Mouse (Mus musculus) frontal cortex, postnatal 25 days (tissue): Measurements from ENCODE around the gene Ly6f.
"Not testable (repeated sequence)": the region's sequence is repeated elsewhere in the genome, so short reads cannot be mapped to it uniquely, and the experiment has no call there.

Experiments used
- DNase-seq, 2 experiments: peaks; one replicate each; pipeline ENCODE4 v3.0.0; 2022; ENCODE audit warnings: low spot score in 2 of 2

Ly6f gene

DNA sequence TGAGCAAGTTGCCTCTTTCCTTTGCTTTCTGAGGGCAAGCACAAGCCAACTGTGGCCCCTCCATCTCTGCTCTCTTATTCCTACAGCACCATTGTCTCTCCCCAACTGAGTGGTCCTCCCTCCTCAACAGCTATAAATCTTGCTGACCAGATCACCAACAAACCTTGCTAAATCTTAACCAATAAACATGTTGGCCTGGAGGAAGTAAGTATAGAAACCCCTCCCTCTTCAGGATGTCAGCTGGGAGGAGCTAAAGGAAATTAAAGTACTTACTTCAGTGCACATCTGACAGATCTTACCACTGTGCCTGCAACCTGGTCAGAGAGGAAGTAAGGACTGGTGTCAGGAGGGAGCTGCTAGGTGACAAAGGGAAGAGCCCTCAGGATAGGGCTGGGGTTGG lies at the start of gene Ly6f:
TSS of gene Ly6f (plus strand) at position 301 of the 400 bp plus-strand sequence.
- DNase-seq, result no peak

DNA sequence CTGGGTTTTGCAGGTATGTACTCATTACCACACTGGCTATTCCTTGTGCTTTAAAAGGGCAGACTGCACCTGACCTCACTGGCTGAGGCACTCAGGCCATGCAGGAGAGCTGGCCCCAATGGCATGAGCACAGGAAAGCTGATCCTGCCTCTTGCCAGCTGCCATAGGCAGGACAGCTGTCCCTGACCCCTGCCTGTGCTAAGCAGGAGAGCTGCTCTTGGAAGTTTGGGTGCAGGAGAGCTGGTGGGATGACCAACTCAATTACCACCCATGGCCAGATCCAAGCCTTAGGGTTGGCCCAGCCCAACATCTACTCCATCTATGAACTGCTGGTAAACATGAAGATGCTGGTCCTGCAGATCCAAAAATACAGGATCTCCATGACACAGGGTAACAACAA lies 46.3 kb upstream of the Ly6f start:
- no peak for DNase-seq

DNA sequence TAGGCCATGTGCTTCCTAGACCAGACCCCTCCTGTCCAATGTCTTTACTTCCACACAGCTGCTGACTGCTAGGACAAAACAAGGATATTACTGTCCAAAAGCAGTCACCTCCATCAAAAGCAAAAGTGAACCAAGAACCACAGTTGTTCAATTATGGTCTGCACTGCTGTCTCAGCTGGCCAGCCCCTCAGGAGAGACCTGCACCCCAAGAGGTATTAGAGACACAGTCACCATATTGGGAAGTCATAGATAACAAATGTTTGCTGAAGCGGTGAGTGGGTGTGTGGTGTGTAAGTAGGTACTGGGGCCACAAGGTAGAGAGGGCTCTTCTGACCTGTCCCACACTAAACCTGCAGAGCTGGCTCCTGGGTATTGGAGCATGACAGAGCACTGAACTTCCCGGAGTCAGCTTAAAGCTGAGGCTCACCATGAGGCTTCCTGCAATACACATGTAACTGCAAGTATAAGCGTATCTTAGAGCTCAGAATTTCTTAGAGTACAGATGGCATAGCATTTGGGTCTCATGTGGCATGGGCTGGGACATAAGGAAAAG lies 30.4 kb upstream of the Ly6f start:
- no peak for DNase-seq

DNA sequence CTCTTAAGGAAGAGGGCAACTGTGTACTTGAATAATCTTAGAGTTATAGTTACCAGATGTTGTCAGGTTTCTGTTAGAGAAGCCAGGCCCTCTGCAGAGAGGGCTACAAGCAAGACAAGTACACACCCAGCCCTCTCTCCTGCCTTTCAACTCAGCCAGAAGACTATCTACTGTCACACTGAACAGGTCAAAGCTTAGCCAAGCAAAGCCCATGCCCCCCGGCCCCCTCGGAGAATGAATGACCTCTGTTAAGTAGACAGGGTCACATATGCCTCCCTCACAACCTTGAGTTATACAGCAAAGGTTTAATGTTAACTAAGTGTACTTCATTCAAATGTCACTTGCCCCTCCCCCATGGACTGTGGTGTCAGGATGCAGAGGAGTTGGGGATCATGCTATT lies 27.7 kb upstream of the Ly6f start:
- no peak for DNase-seq

DNA sequence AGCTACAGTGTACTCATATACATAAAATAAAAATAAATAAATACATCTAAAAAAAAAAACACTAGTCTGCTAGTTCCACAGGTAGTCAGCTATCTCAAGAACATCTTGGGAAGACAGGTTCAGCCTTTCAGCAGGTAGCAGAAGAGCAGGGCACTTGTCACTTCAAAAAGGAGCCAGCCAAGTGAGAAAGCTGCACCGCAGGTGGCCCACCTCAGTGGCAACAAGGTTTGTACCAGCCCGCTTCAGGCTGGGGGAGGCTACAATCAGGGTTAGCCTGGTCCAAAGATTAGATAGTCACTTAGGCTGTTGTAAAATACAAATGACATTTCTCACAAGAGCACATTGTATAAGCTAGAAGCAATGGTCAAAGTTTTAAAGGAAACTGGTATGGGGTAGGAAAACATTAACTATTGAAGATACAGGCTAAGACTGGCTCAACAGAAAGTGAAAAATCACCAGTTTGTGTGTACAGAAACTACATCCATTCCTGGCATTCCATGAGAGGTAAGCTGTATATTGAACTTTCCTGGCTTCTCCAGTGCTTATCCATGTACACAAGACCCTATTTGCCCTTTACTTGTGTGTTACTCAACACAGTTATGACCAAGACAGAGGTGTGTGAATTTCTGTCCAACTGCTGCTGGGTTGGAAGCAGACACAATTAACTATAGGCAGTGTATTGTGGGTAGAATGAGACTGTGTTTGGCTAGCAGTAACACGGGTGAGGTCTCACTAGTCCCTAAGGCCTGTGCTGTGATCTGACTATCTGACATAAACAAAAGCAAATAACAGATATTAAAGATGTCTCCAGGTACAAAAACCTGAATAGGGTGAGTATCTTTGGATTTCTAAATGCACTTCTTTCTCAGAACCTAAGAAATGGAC lies 25.2 kb upstream of the Ly6f start:
- DNase-seq, result no peak

DNA sequence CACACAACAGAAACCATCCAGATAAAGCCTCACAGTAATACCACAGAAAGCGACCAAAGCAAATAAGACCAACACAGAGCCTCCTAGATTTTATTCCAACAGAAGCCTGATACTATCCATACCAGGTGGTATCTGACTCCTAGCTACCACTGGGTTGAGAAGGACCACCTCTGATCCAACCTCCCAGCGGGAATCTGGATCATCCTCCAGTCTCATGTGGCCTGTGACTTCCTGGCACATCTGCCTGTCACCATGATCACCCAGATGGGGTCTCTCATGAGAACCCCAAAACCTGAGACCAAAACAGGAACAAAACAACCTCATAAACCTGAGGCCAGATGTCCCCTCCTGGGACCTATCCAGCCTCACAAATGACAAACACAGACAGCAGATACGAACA lies 13.6 kb upstream of the Ly6f start:
- no peak for DNase-seq

DNA sequence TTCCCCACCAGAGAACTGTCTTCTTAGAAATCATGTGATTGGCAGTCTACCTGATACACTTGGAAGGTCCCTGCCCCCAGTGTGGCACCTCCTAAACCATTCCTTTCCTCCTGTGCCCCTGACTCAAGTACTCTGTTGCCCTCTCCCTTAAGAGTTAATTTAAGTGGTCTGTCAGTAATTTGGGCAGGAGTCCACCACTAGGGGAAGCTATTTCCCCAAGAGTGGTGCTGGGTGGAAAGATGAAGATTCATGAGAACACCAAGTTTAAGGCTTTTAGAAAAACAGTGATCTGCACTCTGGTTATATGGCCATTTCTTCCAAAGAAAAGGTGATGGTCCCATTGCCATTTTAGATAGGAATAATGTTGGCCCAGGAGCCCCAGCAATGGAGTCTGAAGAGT lies 2.4 kb upstream of the Ly6f start:
- DNase-seq, result no peak

DNA sequence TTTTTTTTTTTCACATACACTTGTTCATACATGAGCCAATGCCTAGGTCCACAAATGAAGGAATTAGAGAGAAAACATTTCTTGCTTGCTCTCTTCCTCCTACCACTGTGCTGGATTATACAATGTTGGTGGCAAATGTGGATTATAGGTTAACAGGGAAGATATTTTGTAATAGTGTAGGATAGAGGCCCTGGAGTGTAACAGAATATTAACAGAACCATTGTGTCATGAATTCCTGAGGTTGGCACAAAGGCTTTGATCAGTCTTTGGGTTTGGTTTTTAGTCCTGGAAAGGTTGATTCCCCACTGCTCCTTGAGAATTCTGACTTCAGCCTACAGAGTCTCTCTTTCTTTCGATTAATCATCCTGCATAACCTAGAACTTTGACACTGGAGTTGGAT lies 1.6 kb upstream of the Ly6f start:
- DNase-seq, result no peak

DNA sequence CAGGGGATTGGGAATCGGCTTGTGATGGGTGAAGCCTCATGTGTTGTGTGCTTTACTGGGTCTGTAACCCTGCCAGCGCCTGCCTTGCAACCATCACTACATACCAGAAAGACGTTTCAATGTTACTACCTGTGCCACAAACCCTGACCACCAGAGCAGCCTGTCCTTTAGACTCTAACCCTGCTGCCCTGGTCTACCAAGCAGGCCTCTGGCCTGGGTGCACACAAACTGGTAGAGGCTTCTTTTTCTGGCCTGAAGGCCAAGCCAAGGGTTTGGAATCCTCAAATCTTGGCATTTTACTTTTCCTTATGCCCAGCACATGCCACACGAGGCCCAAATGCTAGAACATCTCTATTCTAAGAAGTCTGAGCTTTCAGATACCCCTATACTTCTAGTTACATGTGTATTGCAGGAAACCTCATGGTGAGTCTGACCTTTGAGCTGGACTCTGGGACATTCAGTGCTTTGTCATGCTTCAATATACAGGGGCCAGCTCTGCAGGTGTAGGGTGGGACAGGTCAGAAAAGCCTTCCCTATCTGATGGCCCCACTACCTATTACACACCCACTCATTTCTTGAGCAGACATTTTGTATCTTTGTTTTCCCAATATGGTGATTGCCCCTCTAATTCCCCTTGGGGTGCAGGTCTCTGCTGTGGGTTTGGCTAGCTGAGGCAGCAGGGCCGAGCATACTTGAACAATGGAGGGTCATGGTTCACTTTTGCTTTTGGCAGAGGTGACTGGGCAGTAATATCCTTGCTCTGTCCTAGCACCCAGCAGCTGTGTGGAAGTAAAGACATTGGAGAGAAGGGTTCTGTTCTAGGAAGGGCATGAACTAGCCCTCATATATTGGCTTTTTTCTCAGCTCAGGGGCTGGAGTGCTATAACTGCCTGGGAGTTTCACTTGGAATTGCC lies 952 bp downstream of the Ly6f start:
- DNase-seq, result no peak

DNA sequence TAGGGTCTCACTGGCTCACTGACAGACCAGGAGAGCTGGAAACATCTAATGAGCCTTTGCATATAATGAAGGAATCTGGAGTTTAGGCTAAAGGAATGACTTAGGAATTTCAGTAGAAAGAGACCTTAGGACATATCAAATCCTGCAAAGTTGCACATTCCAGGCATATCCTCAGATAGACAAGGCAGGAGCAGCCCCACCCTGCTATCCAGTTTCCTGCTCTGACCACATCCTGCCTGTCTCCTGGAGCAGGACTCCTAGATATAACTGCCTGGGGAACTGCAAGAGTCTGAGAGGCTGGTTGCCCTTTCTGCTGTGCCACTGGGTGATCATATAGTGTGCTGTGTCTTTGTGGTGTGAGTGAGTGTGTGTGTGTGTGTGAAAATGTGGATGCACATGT lies 1.9 kb downstream of the Ly6f start:
- no peak for DNase-seq

DNA sequence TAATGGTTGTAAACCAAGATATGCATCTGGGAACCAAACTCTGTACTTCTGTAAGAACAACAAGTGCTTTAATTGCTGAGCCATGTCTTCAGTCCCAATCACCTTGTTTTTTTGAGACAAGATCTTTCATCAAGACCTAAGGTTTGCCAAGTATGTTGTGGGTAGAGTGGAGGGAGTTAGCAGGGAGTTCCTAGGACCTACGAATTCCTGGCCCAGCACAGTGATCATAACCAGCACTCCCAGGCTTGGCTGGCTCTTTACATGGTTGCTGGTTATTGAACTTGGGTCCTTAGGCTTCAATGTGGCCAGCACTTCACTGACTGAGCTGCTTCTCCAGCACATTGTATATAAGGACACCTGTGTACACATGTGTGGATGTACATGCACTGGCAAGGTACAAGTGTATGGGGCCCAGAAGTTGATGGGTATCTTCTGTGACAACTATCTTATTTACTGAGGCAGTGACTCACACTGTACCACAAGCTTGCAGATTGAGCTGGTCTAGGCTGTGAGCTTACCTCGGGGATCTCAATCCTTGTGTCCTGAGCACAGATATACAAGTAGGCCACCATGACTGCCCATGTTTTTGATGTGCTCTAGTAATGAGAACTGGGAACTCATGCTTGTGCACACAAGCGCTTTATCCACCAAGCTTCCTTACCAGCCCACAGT lies 2.6 kb downstream of the Ly6f start:
- no peak for DNase-seq

DNA sequence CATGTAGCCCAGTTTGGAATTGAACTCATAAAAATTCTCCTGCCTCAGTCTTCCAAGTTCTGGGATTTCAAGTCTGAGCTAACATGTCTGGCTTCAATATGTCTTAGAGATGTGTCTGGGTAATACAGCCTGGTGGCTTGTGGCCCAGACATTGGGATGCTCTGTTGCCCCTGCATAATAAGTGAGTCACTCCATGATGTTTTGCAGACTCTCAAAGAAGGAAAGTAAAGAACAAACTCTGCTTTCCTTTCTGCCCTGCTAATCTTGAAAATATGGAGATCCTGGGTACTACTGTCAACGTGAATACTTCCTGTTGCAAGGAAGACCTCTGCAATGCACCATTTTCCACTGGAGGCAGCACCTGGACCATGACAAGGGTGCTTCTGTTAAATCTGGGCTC lies 3.2 kb downstream of the Ly6f start:
- DNase-seq, result no peak

DNA sequence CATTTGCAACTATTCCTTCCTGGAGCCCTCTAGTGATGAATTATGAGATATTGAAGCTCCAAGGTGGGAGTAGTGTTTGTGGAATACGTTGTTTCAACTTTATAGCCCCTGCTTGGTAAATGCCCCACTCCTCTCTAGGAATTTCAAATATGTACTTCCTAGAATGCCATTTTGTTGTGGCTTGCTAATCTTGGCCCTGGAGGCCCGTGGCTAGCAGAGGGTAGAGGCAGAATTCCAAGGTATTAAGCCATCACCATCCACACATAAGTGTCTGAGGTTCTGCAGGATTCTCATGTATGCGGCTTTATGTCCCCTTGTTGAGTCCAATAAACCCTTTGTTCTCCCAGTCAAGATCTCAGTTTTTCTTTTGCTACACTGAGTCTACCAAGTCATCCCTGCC lies 3.7 kb downstream of the Ly6f start:
- no peak for DNase-seq

DNA sequence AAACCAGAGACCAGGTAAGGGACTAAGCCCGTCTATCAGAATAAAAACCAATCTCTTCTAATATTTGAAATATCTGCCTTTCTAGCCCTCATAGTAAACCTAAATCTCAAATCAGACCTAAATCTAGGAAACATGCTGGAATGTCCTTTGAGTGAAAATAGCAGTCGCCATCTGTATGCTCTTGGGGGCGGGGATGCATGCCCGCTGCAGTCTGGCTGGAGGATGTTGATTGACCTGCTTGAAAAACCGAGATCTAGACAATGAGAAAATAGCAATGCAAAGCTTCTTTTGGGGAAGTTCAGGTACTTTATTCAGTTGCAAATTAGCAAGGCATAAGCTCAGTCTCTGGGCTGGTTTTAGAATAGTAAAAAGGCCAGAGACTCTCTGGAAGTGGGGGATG lies 13.8 kb downstream of the Ly6f start:
- not testable (repeated sequence) for DNase-seq

DNA sequence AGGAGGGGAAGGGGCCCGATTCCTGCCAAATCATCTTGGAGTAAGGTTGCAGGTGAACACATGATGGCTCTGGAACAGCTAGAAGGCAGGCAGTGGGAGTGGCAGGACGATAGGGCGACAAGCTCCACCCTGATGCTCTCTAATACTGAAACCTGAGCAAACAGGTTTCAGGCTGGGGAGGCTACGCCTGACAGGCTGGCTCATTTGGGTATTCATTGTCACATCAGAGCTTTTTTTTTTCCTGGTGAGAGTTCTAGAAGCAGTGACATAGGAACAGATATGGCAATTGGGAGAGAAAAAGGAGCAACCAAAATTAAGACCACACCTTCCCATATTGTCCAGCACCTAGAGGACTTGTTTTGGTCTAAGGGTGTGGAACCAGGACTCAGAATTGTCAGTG lies 18.3 kb downstream of the Ly6f start:
- not testable (repeated sequence) for DNase-seq

DNA sequence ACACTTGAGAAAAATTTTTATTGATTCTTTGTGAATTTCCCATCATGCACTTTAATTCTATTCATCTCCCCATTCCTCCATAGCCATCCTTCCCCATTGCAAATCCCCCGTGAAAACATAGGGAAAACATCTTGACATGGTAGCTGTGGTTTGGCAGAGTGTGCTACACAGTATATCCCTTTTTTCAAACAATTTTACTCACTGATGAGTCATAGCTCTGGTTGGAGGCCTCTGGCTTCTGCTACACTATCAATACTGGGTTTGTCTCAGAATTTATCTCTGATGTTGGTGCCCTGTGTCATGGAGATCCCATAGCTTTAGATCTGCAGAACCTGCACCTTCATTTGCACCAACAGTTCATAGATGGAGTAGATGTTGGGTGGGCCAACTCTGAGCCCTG lies 24.2 kb downstream of the Ly6f start:
- no peak for DNase-seq

DNA sequence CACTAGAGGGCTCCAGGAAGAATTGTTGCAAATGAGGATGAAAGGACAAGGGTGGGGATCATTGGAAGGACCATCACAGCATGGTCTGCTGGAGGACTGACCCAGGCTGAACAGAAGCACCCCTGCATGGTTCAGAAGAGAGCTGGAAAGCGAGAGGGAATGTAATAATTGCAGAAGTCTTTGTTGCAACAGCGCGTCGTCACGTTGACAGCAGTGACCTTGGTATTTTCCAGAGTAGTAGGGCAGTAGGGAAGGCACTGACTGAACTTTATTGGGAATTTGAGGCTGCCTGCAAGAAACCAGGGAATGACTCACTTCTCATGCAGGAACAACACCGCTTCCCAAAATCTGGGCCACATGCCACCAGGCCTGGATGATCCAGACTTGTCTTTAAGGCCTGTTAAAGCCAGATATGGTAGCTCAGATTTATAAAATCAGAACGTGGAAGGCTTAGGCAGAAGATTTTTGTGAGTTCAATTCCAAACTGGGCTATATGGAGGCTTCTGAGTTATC lies 25.7 kb downstream of the Ly6f start:
- DNase-seq, result no peak

DNA sequence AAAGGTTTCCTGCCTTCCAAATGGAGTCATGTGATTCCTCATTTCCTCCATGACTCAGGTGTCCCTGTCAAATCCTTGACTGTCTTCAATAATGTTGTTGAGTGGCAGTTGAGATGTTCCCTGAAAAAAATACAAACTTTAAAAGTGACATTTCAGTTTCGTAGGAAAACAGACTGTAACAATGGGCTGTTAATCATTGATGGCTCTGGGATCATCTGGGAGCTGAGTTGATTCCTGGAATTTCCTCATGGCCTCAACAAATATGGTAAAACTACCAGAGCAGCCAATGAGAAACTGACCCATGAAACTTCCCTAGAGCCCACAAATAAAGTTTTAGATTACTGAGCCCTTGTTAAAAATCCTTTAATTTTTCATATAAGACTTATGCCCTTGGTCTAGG lies 37.9 kb downstream of the Ly6f start:
- no peak for DNase-seq

DNA sequence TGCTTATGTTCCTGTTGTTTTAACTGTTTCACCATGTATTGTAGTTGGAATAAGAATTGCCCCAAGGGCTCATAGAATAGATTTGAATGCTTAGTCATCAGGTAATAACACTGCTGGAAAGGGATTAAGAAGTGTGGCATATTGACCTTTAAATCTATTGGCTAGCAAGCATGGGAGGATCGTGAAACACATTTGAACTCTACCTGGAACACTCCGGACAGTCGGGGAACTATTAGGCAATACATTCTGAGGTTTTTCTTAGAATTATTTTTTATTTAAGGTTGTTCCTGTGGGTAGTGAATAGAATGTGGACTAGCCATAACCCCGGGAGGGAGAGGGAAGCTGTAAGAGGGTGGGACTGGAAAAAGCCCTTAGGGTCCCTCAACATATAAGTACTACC lies 41.0 kb downstream of the Ly6f start:
- DNase-seq, result no peak

DNA sequence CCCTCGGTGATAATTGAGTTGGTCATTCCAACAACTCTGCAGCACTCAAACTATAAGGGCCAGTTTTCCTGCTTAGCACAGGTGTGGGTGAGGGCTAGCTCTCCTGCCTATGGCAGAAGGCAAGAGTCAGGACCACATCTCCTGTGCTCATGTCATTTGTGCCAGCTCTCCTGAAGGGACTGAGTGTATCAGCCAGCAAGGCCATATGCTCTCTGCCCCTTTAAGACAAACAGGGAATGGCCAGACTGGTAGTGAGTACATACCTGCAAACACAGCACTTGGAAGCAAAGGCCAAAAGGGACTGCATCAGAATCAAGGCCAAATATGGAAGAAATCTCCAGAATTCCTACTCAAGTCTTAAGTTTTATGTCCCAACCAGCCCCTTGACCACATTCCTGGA lies 41.7 kb downstream of the Ly6f start:
- no peak for DNase-seq

DNA sequence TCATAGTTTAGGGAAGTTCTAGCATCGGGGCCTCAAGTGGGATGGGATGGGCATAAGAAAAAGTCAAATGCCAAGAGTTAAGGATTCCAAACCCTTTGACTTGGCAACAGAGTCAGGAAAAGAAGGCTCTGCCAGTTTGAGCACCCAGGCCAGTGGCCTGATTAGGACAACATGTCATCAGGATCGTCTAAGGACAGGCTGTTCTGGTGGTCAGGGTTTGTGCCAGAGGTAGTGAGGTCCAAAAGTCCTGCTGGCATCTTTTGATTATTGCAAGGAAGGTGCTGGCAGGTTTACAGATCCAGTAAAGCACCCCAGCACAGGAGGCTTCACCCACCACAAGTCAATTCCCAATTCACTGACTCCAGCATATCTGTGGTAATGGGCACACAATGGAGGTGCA lies 46.2 kb downstream of the Ly6f start:
- no peak for DNase-seq

DNA sequence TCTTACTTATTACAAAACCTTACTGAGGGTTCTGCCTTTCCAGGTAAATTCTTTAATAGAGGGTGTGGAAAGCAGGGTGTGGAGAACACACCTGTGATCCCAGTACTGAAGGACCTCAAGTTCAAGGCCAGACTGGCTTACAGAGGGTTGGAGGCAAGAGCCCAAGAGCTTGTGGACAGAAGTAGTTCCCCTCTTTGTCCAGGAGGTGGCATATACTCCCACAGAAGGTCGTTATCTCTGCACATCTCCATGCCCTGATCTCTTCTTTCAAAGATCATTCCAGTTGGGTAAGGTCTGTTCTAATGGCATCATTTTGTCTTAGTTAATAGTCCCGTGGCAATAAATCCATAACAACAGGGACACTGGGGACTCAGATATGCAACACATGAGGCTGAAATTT lies 49.0 kb downstream of the Ly6f start:
- no peak for DNase-seq
